Mouse (Mus musculus) liver, adult (tissue): ENCODE data around the gene Asb3.

Source experiments
- GATA4 ChIP-seq: IDR thresholded peaks from 2 replicates; pipeline ENCODE4 v1.6.1; 2014; ENCODE audit warnings: mild to moderate bottlenecking, low read length; ENCODE audit not compliant: insufficient replicate concordance

Asb3 gene

GRCm38 (mm10) chr11:30985877-30986624, 100.8 kb downstream of the Asb3 start, which contains the start of gene Chac2:
TSS of gene Chac2 (minus strand) at chr11:30986350.
- no peak for TF ChIP-seq GATA4

DNA sequence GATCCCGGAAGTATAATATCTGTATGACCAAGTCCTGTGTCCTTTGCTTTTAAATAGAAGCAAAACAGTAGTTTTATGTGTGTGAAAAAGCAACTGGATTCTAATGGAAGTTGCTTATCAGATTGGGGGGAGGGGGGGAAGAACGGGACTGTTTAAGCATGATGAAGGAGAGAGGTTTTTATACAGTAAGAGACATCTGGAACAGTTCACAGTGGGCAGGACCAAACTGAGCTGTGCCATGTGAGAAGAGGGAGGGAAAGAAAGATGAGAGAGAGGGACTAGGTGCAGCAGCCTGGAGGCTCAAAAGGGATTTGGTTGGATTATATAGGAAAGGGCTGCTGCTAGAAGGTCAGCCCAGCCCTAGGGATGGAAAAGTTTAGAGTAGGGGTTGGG, 101.4 kb downstream of the Asb3 start:
- TF ChIP-seq GATA4 = no peak

DNA sequence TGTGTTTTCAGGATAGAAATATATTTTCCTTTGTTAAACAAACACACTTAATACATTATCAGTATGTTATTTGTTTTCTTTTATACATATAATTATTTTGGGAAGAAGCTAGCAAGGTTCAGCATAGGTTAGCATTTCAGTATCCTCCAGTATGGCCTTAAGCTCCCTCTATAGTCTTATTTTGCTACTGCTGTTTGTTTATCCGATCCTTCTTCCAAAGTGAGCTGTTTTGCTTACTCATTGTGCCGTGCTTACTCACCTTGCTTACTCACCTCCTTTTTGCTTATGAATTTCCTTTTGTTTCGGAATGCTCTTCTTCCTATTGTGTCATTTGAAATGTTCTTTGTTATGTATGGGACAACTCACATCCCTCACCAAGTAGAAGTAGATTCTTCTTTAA, 111.5 kb downstream of the Asb3 start:
- no peak for TF ChIP-seq GATA4

DNA sequence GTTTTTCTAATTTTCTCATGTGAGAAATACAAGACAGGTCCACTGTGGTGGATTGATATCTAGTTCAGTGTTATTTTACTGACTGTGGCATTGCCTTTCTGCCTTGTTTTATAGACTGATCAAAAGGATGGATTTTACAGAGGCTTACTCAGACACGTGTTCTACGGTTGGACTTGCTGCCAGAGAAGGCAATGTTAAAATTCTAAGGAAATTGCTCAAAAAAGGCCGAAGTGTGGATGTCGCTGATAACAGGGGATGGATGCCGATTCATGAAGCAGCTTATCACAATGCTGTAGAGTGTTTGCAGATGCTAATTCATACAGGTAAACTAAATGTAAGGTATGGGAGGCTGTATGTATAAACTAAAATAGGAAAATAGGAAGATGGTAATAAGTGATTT, 113.0 kb downstream of the Asb3 start:
- TF ChIP-seq GATA4 = no peak

DNA sequence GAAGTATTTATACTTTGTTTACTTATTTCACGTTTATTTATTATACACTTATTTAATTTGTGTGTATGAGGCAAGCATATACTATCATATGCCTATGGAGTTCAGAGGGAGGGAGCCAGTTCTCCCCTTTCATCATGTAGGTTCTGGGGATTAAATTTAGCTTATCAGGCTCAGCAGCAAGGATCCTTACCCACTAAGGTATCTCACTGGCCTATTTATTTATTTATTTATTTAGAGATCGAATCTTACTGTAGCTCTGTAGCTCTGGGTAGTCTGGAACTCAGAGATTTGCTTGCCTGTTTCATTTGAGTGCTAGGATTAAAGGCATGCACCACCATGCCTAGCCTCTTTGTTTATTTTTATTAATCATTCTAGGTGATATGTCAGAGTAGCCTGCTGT, 113.5 kb downstream of the Asb3 start:
- TF ChIP-seq GATA4 = no peak

- no peak for TF ChIP-seq GATA4
Measured at GRCm38 (mm10) chr11:31000028-31000427, 114.8 kb downstream of the Asb3 start.

- TF ChIP-seq GATA4 = no peak
Measured at GRCm38 (mm10) chr11:31001169-31001908, 116.1 kb downstream of the Asb3 start.

GRCm38 (mm10) chr11:31034958-31035357, 149.7 kb downstream of the Asb3 start:
- no peak for TF ChIP-seq GATA4

DNA sequence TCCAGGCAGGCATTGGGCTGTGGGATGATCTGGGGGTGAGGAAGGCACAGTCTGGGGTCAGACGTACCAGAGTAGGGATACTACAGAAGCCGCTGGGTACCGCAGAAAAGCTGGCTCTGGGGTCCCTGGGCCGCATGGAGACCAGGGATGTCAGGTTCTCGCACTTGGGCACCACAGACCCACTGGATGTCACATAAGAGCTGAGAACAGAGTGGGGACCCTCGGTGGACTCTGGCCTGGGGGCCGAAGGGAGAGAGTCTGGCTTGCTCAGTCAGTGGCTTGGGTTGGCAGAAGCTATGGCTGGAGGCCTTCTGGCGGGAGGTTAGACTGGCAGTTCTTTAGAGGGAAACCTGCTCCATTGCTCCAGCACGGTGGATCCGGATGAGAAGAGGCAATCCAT, 204.8 kb downstream of the Asb3 start:
- TF ChIP-seq GATA4 = no peak

DNA sequence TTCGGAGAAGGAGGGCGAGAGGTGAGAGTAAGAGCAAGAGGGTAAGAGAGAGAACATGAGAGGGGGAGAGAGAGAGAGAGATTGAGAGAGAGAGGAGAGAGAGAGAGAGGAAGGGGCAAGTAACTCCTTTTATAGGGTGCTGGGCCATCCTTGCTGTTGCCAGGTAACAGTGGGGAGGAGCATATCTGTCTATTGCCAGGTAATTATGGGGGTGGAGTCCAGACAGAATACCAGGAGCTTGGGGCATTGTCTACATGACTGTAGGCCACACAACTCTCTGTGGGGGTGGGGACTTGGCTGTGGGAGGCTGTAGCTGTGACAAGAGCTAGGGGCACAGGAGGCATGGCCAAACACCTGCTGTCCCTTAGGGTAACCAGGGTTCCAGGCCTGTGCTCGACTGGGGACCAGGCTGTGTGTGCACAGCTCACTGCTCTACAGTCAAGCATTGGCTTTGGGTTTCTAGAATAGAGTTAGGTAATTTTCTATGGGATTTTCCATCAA, 205.3 kb downstream of the Asb3 start:
- no peak for TF ChIP-seq GATA4

GRCm38 (mm10) chr11:31102188-31102587, 217.0 kb downstream of the Asb3 start:
- no peak for TF ChIP-seq GATA4

GRCm38 (mm10) chr11:31105364-31105763, 220.1 kb downstream of the Asb3 start:
- TF ChIP-seq GATA4 = no peak
